Mouse (Mus musculus): ENCODE measurements around the gene Sf3a3. TPM values are rescaled to one million over a fixed set of nuclear protein-coding genes. Genes with fewer than 3 reads are reported as not detected.

Sf3a3 gene
- total and polyA plus RNA-seq, 2 experiments from 2014 or later, result 54.4 to 84.1 TPM

DNA sequence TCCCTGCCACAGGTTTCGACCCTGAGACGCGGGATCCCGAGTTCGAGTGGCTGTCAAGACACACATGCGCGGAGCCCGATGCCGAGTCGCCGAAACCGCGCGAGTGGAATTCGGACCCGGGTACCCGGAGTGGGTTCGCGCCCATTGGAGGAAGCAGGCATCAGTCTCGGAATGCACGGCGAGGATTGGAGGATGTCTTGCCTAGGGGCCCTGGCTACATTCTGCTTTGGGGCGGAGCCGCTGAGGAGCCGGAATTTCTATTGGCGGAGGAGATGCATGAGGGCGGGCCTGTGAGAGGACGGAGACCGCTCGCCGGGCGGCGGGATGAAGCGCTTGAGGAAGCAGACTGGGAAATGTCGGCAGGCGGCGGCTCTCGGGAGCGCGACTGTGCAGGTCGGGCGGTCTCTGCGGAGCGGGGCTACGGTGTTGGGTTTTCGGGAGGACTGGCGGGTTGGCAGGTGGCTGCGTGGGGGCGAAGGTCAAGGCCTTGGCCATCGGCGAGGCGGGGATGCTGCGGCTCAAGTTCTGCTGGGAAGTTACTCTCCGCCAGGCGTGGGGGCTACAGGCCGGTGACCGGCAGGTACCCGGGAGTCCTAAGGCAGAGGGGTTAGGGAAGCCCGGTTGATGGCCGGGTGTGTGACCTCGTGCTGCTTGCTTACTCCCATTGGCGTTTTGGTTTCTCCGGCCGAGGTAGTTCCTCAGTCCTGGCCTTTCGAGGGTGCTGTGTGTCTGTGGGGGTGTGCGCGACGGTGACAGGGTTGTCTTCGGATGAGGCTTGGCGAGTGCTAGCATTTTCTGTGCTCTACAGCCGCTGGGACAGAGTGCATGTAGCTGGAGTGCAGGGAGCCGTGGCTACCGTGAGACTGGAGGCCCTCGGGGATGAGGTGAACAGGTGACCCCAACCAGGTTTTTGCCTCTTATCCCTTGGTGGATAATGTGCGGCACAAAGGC lies 37.0 kb downstream of the Sf3a3 start:
- Histone ChIP-seq H3K4me2 (ENCODE audit: low read depth) (peak overlapping the region; percentile 100), H3K9ac (peak overlapping the region; percentile 64), H3K27me3 (ENCODE audit: insufficient read depth, low read length) (no peaks in the 10 kb centered on the region), H3K9me3 (ENCODE audit: low read length) (no peaks in the 10 kb centered on the region), H3K4me3 (ENCODE audit: low read depth, low read length) (peak overlapping the region; percentile 65), H3K4me1 (ENCODE audit: insufficient read depth) (peaks cover 6% of the 10 kb centered on the region; the same call in 1 of the 2 replicates), H3K27ac (ENCODE audit: low read depth, low read length) (no peak overlapping the region), H3K36me3 (ENCODE audit: insufficient read depth) (peaks cover 16% of the 10 kb centered on the region; the same call in 1 of the 2 replicates)
- ATAC-seq, result peak; percentile 100
- no peak for TF ChIP-seq CTCF (IDR thresholded peaks at IDR 0.05; ENCODE audit: low read depth)
- DNase-seq, result peak; percentile 97
- WGBS, result under 1% methylated on average over 75 of the region's 75 CpGs

DNA sequence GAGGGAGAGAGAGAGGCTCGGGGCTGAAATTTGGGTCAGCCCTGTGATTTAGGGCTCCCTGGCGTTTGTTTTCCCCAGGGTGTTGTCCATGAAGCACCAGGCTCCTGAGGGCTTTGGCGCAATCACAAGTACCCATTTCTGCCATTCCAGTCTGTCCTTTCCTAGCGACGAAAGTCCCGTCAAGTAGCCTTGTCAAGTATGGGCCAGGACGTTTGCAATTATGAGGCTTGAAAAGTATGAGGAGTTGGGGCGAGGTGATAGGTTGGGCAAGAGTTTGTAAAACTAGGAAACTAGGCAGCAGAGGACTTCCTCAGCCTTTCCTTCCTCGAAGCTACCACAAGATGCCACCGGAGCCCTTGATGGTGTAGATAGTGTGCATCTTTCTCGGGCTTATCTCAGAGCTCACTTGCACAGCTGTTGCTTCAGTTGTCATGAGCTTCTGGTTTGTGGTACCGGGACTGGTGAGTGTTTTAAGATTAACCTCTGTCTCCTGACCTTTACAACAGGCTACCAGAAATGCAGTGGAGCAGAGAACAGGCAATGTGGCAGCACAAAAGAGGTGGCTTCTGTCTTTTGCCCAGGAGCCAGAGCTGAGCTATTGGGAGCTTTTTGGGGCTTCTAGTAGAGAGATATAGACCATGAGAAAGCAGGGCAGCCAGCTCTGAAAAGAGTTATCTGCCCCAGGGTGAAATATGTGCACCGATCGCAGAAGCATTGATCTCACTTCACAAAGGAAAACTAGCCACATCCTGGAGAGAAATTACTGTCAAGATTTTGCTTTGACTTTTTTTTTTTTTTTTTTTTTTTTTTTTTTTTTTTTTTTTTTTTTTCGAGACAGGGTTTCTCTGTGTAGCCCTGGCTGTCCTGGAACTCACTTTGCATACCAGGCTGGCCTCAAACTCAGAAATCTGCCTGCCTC lies 38.0 kb downstream of the Sf3a3 start:
- ATAC-seq (no peak), DNase-seq (no peak)
- WGBS, result 24% methylated on average over 15 of the region's 15 CpGs
- H3K9me3 ChIP-seq (ENCODE audit: low read length), result no peaks in the 10 kb centered on the region
- H3K27me3 ChIP-seq (ENCODE audit: insufficient read depth, low read length), result no peaks in the 10 kb centered on the region
- peak overlapping the region; percentile 64; the same call in 1 of the 2 replicates for H3K9ac ChIP-seq
- H3K4me3 ChIP-seq (ENCODE audit: low read depth, low read length), result peak overlapping the region; percentile 65
- no peak overlapping the region for H3K27ac ChIP-seq (ENCODE audit: low read depth, low read length)
- H3K4me2 ChIP-seq (ENCODE audit: low read depth), result peak overlapping the region; percentile 100
- peaks cover 6% of the 10 kb centered on the region; the same call in 1 of the 2 replicates for H3K4me1 ChIP-seq (ENCODE audit: insufficient read depth)
- peaks cover 9% of the 10 kb centered on the region; the same call in 1 of the 2 replicates for H3K36me3 ChIP-seq (ENCODE audit: insufficient read depth)
- 0 out of 2 replicates have a peak, but pooled peaks have one; percentile 10 for TF ChIP-seq CTCF (IDR thresholded peaks at IDR 0.05; ENCODE audit: low read depth)

DNA sequence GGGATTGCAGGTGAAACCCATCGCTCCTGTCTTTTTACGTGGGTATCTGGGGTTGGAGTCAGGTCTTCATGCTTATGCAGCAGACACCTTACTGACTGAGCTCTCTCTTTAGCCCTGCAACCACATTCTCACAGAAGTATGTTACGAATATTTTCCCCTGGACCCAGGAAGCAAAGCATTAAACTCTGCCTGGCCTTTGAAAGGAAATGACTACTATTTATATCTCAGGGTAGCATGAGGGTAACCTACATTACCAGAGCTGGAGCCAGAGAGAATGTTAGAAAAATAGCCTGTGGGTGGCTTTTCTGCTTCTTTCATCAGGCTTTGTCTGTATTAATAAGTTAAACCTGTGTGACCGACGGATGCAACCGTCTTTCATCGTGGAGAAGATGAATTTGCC lies 41.0 kb downstream of the Sf3a3 start:
- Histone ChIP-seq H3K4me2 (ENCODE audit: low read depth) (no peak overlapping the region), H3K9ac (no peak overlapping the region), H3K9me3 (ENCODE audit: low read length) (no peaks in the 10 kb centered on the region), H3K4me3 (ENCODE audit: low read depth, low read length) (no peak overlapping the region), H3K36me3 (ENCODE audit: insufficient read depth) (peaks cover 5% of the 10 kb centered on the region; the same call in 1 of the 2 replicates), H3K27ac (ENCODE audit: low read depth, low read length) (no peak overlapping the region), H3K27me3 (ENCODE audit: insufficient read depth, low read length) (no peaks in the 10 kb centered on the region), H3K4me1 (ENCODE audit: insufficient read depth) (peaks cover 6% of the 10 kb centered on the region; the same call in 1 of the 2 replicates)
- 79% methylated on average over 7 of the region's 7 CpGs for WGBS
- DNase-seq (no peak), ATAC-seq (no peak)
- no peak for TF ChIP-seq CTCF (IDR thresholded peaks at IDR 0.05; ENCODE audit: low read depth)

DNA sequence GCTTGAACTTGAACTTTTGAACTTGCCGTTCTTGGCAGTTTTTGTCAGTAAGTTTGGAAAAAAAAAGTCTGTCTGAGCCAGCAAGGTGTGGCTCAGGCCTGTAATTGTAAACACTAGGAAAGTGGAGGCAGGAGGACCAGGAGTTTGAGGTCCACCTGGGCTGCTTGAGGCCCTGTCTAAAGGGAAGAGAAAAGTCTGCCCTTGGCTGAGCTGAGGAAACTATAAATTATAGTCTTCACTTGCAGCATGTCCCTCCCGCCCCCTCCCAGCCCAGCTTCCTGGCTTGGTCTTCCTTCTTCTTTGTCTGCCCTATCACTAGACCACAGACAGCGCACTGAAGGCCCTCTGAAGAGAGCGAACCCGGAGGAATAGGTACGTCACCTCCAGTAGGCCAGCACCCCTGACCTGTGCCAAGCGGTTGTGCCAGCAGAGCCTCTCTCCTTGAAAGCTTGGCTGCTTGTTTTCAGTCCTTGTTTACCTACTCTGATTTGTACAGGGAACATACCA lies 44.8 kb downstream of the Sf3a3 start:
- no peak for ATAC-seq
- WGBS, result 96% methylated on average over 7 of the region's 7 CpGs
- H3K4me1 ChIP-seq (ENCODE audit: insufficient read depth), result no peaks in the 10 kb centered on the region

DNA sequence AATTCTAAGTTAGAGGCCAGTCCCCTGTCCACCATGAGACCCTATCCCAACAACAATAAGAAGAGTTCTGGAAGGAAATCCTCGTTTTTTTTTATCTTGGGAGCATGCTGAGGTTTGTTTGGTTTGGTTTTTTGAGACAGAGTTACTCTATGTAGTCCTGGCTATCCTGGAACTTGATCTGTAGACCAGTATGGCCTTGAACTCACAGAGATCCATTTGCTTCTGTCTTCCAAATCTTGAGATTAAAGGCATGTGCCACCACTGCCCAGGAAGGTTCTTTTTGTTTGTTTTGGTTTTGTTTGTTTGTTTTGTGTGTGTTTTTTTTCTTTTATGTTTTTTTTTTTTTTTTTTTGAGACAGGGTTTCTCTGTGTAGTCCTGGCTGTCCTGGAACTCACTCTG lies 46.6 kb downstream of the Sf3a3 start:
- WGBS, result 54% methylated on average over 1 of the region's 1 CpGs

More for the DNA sequence above, 44.8 kb downstream of the Sf3a3 start:
- H3K27ac ChIP-seq (ENCODE audit: low read depth, low read length), result no peak overlapping the region
- H3K9me3 ChIP-seq (ENCODE audit: low read length), result no peaks in the 10 kb centered on the region
- TF ChIP-seq CTCF (IDR thresholded peaks at IDR 0.05; ENCODE audit: low read depth), result no peak
- no peak overlapping the region for H3K4me2 ChIP-seq (ENCODE audit: low read depth)
- peaks cover 5% of the 10 kb centered on the region; the same call in 1 of the 2 replicates for H3K36me3 ChIP-seq (ENCODE audit: insufficient read depth)
- DNase-seq, result no peak
- no peak overlapping the region for H3K4me3 ChIP-seq (ENCODE audit: low read depth, low read length)
- H3K9ac ChIP-seq, result no peak overlapping the region
- H3K27me3 ChIP-seq (ENCODE audit: insufficient read depth, low read length), result no peaks in the 10 kb centered on the region

DNA sequence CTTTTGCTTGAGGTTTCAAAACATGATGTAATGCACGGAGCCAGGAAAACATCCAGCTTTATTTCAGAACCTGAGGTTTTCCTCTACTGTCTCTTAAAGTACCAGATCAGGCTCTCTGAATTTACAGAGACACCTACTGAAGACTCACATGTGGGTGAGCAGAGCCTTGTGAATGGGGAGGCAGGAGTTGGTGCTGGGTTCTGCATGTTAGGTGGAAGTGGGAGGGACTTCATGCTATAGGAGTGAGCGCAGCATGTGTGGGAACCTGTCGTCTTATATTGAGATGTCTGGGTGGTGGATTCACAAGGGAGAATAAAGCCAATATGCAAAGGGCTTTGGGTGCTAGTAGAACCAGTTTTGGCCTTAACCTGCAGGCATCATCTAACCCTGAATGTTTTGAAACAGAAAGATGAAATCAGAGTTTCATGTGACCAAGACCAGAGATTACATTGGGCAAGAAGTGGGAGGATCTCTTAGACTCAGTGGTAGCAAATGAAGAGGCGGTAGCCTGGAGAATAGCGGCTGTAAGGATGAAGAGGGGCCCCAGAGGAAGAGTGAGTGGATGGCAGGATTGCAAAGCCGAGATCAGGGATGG lies 48.4 kb downstream of the Sf3a3 start:
- no peak overlapping the region for H3K9ac ChIP-seq
- H3K4me3 ChIP-seq (ENCODE audit: low read depth, low read length), result no peak overlapping the region

More for the DNA sequence above, 46.6 kb downstream of the Sf3a3 start:
- no peak overlapping the region for H3K4me3 ChIP-seq (ENCODE audit: low read depth, low read length)
- ATAC-seq (no peak), DNase-seq (no peak)
- TF ChIP-seq CTCF (IDR thresholded peaks at IDR 0.05; ENCODE audit: low read depth), result no peak
- H3K27ac ChIP-seq (ENCODE audit: low read depth, low read length), result no peak overlapping the region
- no peaks in the 10 kb centered on the region for H3K27me3 ChIP-seq (ENCODE audit: insufficient read depth, low read length)
- peaks cover 5% of the 10 kb centered on the region; the same call in 1 of the 2 replicates for H3K36me3 ChIP-seq (ENCODE audit: insufficient read depth)
- no peak overlapping the region for H3K4me2 ChIP-seq (ENCODE audit: low read depth)
- no peaks in the 10 kb centered on the region for H3K9me3 ChIP-seq (ENCODE audit: low read length)
- H3K4me1 ChIP-seq (ENCODE audit: insufficient read depth), result no peaks in the 10 kb centered on the region
- H3K9ac ChIP-seq, result no peak overlapping the region

More for the DNA sequence above, 48.4 kb downstream of the Sf3a3 start:
- no peaks in the 10 kb centered on the region for H3K27me3 ChIP-seq (ENCODE audit: insufficient read depth, low read length)
- H3K4me2 ChIP-seq (ENCODE audit: low read depth), result no peak overlapping the region
- no peak for ATAC-seq
- WGBS, result 90% methylated on average over 6 of the region's 6 CpGs
- H3K27ac ChIP-seq (ENCODE audit: low read depth, low read length), result no peak overlapping the region
- no peak for TF ChIP-seq CTCF (IDR thresholded peaks at IDR 0.05; ENCODE audit: low read depth)
- H3K4me1 ChIP-seq (ENCODE audit: insufficient read depth), result no peaks in the 10 kb centered on the region
- H3K9me3 ChIP-seq (ENCODE audit: low read length), result no peaks in the 10 kb centered on the region
- peaks cover 5% of the 10 kb centered on the region; the same call in 1 of the 2 replicates for H3K36me3 ChIP-seq (ENCODE audit: insufficient read depth)
- no peak for DNase-seq

Measured in forebrain, postnatal 0 days (tissue).